Mouse (Mus musculus) telencephalon, adult 2 months (tissue): ENCODE measurements around the gene Grin2a.

Experiments
- DNase-seq: peaks from one replicate; pipeline ENCODE4 v3.0.0-alpha.2; 2011; ENCODE audit warnings: low read depth, low spot score

The Grin2a gene

DNA sequence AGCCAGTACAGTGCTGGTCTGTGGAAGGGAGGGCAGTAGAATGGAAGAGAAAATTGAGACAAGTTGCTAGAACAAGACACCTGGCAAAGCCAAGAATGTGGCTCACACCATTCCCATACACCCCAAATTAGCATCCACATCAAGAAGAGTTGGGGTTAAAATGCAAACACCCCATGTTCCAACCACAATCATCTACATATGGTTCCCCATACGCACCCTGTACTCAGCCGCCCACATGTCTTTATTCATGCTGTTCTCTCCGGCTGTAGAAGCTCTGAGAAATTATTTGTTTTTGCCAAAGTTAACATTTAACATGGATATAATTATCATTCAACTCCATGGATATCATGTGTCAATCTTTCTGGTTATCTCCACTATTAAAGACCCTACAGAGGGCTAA, 22.7 kb downstream of the Grin2a start:
- DNase-seq: no peak

DNA sequence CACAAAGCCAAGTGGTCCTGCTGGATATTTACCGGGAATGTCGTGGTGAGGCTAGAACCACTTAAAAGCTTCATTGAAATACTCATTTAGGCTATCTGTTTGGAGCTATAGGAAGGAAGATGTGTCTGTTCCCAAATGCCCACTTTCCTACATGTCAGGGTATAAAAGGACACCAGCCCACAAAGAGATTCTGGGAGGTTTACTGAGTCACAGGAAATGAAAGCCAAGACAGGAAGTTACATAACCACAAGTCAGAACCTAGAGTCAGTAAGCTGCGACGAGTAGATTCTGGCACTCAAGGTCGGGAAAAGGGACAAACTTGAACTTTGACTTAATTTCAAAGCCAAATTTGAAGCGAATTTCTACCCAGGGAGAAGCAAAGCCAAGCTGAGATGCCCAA, 30.9 kb downstream of the Grin2a start:
- no peak for DNase-seq

DNA sequence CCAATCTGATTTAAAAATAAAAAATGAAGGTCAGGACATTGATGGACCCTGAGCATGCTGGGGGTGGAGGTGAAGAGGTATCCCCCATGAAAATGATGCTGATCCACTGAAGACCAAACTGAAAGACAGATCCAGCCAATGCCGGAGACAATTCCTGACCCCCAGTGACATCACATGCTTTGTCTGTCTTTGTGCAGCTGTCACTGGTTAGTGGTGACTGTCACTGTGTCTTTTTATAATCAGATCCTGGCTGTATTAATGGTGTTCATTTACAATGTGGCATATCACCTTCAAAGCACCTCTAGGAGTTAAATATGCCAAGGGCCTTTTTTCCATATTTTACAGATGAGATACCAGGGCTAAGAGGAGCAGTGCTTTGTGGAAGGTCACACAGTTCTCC, 32.9 kb downstream of the Grin2a start:
- DNase-seq: no peak

DNA sequence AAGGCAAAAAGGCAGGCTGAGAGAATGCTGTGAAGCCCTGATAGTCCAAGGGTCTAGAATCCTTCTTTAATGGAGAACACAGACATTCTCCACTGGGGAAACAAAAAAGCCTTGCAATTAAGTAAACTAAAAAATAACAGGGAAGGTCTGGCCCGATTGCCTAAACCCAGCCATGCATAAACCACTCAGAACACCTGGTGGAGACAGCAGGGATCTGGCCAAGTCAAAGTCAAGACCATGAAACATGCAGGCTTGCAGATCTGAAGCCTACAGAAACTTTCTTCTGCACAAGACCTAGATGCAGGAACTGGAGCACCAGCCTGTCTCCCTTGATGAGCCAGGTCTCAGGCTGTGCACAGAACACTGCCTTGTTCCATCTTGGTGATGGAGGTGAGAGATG, 36.0 kb downstream of the Grin2a start:
- DNase-seq: no peak

DNA sequence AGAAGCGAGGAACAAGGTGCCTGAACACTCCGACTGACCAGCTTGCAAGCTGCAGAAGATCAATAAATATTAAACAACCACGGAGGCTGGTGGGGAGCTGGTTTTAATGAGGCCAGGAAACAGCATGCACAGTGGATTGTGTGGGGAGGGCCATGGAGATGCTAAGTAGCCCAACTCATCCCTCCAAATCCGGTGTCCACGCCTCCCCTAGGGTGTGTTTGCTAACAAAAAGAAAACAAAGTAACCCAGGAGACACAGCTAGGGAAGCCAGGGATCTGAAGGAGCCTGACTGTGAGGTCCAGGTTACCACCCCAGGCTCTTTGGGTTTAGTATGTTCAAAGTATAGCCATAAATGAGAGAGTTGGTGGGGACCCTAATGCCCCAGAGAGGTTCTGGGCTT, 41.1 kb downstream of the Grin2a start:
- no peak for DNase-seq

DNA sequence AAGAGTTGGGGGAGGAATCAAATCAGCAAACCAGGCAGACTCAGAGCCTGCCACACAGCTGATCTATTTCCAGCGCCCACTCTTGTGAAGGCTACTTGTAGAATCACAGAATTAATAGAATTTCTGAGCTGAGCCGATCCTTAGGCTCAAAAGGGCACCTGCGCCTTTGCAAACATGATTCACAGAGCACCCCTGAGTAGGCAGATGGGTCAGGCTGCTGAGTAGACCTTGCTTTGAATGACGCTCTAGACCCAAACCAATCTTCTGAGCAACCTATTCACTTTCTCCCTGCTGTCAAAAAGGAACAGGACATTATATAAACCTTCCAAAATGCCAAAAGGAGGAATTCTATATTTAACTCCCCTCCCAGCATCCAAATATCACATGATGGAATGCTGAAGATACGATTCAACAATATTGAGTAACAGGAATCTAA, 41.9 kb downstream of the Grin2a start:
- DNase-seq: peak; percentile 72

DNA sequence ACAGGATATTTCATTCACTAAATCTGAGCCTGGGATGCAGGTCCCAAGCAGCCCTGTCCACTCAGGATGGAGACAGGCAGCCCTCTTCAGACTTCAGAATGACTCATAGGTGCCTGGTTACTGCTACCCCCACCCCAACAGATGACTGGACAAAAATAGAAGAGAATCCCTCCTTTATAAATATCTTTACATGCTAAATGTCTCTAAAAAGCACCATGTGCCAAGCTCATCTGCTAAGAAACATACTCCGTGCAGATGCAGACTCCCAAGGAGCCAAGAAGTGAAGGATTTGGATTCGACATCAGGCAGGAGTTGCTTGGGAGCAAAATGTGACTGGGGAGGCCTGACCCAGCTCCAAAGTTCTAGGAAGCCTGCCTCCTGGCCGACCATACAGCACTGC, 46.1 kb downstream of the Grin2a start:
- no peak for DNase-seq

DNA sequence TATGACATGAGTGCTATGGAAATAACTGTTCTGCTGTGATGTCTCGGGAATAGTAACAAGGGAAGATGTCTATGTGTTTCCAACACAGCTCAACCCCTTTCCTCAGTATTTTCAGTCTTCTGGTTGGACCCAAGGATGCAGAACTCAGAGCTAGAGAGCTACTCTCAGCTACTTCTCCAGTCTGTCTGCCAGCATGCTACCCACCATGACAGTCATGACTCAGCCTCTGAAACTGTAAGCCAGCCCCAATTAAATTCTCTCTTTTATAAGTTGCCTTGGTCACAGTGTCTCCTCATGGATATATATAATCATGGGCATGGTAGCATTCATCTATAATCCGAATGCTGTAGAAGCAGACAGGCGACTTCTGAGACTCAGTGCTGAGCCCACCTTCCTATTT, 47.9 kb downstream of the Grin2a start:
- DNase-seq: no peak

DNA sequence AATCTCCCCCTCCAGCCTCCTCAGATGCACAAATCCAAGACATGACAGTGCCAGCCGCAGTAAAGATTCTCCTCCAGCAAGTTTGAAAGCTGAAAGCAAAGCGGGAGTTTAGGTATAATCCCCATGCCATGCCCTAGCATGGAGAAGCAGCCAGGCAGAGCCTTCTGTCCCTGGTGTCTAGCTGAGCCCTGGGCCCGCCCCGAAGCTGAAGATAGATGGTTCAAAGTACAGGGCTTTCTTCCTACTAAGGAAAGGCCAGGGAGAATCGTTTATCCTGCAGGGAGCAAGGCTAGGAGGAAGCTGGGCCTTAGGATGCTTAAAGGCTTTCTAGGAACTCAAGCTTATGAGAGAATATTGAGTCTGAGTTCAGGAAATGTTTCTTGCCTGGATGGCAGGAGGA, 50.5 kb downstream of the Grin2a start:
- no peak for DNase-seq

DNA sequence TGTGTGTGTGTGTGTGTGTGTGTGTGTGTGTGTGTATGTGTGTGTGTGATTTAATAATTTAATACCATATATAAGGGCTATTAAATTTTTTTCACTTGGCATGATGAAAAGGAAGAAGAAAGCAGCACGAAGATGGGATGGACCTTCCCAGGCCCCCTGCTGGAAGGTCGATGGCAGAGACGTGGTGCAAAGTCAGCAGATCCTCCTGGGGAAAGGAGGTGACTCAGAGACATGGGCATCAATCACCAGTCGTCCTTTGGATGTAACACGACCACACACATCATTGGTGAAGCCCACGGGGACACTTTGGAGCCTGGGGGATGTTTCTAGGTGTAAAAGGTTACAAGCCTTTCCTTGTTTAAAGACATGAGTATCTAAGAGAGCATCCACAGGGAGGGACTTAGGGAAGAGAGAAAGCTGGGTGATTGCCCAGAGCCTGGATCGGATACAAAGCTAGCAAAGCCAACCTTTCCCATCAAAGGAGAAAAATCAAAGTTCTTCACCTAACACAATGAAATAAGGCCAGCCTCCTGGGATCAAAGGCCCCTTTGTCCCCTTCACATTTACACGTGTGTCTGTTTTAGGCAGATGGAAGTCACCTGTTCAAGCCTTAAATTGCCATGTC, 53.9 kb downstream of the Grin2a start:
- DNase-seq: no peak

DNA sequence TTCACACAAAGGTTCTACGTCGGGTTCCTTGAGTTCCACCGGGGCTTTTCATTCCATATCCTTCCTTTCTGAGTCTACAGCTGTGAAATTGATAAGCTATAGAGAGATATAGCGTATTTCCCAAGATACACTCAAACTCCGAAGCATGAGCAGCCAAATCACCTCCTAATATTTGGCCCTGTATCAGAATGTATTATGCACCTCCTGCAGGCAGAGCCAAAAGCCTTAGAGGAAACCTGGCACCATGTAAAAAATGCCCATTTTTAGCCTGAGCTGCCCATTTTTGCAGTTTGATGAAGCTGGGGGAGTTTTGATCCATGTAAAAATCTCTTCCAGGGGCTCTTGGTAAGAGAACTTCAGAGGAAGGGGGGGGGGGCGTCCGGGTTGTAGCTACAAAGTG, 54.6 kb downstream of the Grin2a start:
- DNase-seq: no peak

DNA sequence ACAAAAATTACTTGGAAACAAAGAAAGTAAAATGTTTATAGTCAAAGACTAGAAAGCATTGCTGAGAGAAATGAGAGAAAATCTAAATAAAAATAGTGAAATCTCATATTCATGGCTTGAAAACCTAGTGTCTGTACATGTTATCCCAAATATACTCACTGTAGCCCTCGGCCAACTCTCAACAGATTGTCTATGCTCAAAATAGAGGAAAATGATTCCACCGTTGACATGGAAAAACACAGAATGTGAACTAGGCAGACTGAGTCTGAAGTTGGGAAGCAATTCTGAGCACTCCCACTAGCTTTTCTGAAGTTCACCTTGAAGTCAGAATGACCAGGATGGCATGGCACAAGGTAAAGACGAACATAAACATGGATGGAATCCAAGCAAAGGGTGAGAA, 84.7 kb downstream of the Grin2a start:
- DNase-seq: peak; percentile 77

DNA sequence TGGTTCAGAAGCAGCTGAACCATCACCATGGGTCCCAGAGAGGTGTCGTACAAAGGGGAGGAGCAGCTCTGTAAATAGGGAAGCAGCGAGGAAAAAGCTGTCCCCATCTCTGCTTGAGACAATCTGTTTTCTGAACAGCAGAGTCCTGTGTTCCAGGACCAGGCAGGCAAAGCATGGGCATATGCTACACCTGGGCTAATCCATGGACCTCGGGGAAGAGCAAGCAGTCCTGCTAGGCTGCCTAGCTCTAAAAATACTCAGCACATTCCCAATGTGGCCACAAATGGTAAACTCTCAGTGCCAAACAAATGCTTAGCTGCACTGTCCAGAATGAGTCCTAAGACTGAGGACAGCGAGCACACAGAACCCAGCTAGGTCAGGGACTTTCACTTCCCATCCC, 86.1 kb downstream of the Grin2a start:
- no peak for DNase-seq

DNA sequence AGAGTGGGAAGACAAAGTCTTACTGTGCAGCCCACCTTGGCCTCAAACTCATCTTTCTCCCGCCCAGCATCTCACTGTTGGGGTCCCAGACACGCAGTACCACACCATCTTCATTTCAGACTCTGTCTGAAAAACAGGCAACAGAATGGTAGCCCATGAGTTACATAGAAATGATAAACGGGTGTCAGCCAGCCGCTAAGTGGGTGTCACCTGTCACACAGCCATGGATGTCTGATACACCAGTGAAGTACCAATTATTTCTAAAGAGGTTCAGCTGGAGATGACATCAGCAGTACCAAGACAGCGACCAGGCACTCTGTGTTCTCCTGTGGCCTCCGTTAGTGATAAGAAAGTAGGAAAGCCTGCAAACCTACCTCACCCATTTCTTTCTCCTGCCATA, 90.9 kb downstream of the Grin2a start:
- DNase-seq: no peak

DNA sequence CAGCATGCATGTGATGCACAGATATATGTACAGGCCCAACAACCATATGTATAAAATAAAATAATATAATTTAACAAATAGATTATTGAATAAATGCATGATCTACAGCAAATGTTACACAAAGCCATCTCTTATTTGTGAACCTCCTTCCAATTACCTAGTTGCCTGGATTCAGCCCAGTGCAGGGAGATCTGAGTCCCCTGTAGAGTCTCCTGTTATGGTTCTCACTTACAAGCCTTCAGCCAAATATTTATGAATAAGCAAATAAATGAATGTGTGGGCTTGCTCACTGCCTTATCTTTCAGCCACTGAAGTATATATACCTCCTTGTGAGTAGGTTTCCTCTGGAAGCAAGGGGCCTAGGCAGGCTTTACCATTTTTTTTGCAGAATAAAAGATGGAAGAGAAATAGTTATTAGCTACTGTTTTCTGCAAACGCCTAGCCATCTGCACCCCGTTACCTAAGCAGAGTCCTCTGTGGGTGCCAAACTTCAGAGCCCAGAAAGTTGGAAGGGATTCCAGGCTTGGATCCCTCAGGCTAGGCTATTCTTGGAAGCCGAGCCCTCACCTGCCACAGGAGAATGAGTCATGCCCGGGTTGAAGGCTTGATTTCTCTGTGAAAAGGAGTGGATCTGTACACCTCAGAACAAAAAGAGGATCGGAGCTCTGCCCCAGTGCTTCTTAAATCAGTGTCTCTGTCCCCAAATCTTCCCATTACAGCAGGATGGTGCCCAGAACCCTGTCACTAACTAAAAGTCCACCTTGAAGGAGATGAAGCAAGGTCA, 92.5 kb downstream of the Grin2a start:
- peak; percentile 64 for DNase-seq

DNA sequence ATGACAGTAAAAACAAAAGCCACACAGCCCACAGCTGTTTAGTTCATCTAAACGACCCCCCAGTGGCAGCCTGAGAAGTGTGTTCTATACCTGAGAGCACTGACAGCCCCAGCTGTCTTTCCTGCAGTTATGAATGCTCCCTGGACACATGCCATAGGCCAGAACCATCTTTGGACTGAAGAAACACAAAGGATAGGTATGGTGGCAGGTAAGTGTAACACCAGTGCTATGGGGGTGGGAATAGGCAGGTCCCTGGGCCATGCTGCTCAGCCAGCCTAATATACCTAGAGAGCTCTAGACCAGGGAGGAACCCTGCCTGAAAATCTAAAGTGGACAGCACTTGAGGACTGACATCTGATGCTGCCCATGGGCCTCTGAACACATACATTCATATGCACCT, 93.9 kb downstream of the Grin2a start:
- no peak for DNase-seq

DNA sequence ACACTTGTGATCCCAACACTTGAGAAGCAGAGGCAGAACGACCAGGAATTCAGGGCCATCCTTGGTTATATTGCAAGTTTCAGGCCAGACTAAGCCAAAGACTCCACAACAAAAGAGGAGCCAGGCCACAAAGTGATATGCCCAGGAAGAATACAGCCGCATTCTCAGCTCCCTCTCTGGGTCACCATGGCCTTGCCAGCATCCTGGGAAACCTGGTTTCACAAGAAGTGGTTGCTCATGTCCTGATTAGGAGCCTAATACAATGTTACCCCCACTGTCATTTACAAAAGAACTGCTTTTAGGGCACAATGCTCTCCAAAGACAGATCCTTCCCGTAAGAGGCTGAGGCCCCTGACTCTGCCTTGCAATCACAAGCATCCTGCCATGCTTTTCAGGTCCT, 94.4 kb downstream of the Grin2a start:
- no peak for DNase-seq

DNA sequence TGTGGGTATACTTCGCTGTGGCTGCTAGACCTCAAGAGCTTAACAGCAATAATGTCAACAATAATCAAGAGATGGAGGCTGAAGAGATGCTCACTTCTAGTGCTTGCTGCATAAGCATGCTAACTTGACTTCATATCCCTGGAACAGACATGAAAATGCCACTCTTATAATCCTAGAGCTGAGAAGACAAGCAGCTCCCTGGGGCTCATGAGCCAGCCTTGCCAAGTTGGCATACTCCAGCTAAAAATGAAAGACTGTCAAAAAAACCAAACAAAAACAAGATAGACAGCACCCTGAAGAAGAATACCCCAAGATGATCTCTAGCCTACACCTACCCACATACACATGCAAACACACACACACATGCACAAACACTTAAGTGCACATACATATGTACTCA, 95.2 kb downstream of the Grin2a start:
- no peak for DNase-seq

DNA sequence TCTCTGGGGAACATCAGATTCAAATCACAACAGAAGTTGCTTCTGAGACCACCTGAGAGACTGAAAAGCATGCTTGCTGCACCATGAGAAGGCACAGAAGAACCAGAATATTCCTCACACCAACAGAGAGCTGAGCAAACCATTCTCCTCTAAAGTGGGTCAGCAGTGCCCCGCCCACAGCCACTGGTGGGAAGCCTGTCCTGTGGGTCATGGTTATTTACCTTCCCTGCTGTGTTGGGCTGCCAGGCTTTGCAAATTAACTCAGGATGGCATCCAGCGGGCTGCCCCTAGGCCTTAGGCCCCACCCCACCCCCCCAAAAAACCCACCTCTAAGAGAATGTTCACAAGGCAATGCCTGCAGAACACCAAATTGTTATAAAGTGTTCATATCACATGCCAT, 96.2 kb downstream of the Grin2a start:
- no peak for DNase-seq

DNA sequence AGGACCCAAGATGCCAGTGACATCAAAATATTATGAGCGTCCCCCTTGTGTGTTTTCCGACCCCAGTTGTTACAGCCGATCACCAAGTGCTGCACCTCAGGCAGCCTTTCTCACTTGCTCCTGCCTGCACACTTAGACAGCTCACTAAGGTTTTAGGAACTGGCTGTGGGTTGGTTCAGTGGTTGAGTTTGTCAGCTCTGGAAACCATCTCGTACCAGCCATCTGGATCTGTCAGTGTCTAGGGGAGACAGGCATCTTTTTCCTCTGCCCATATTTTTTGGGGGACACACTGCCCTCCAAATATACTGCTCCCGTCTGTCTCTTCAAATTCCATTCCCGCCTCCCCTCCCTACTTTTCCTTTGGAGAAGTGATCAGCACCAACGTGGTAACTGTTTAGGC, 99.8 kb downstream of the Grin2a start:
- no peak for DNase-seq

DNA sequence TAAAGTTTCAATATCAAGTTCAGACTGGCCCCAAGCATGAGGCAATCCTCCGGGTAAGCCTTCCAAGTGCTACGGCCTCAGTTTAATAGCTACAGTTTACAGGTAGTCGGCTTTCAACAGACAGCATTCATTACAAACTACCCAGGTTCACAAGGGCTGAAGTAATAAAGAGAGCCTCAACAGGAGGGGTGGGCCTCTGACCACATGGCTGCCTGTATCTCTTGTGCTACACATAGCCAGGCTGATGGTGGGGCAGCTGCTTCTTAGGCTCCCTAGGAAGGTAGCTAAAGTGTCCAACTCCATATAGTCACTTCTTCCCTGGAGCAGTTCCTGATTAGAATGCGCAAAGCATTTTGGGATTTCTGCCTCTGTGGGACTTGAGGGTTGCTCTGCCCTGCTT, 109.2 kb downstream of the Grin2a start:
- no peak for DNase-seq

DNA sequence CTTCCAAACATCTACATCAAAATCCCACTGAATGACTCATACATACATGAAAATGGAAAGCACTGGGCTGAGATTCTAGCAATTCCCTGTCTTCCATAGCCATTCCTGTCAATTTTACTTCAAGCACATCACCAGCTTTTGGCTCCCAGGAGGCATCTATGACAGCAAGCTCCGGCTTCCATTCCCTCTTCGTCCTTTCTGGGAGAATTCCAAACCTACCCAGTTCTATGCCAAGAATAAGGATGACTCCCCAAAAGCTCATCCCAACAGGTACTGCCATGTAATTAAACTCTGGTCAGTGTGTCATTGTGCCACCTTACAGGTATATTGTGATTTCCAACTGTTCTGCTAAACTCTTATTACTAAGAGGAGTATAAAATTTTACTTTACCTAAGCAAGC, 111.2 kb downstream of the Grin2a start:
- DNase-seq: no peak

DNA sequence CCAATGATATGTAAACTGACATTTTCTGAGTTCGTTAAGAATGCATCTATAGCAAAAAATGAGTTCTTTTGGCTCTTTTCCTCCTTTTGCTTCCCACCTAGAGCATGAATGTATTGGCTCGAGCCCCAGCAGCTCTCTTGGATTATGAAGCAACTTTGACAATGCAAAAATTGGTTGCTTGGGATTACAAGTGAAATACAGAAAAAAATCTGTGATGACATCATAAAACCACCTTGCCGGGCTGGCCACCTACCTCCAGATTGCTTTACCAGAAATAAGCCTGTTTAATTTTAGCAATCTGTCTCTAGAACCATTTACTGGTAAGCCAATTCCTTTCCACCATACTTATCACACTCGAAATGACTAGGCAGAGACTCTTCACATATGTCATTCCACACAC, 112.9 kb downstream of the Grin2a start:
- DNase-seq: peak; percentile 73

DNA sequence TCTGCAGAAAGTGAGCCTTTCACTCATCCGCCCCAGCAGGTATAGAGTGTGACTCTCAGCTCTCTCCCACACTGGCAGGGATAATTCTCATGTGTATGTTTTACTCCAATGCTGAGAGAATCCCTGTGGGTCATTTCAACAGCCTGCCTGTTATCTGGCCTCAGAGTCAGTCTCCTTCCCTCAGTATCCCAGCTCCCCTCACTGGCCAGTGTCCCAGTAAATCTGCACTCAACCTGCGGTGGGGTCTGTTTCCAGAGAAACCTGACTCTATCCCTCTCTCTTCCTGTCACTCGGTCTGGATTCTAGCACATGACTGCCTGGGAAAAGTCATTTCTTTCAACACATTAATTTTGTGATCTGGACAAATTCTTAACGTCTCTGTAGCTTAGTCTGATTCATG, 122.4 kb downstream of the Grin2a start:
- DNase-seq: no peak
